Mouse (Mus musculus) pancreas, adult 10 weeks (tissue): ENCODE data around the gene Matn4. TPM values are rescaled to one million over a fixed set of nuclear protein-coding genes. Genes with fewer than 3 reads are reported as not detected.

ENCODE experiments used
- polyA plus RNA-seq: library from polyadenylated mRNA; stranded (reverse); fragments of 350-450 nt; fragmentation: Illumina TruSeq; extraction: RNeasy Lipid Tissue Mini Kit (QIAGEN cat#74804); gene quantifications from one replicate; pipeline ENCODE4 v1.2.3, GENCODE M21; 2015; ENCODE audit warnings: low read depth, low replicate concordance; ENCODE audit not compliant: insufficient read depth

Matn4 gene
- polyA plus RNA-seq, result 9.7 TPM

GRCm38 (mm10) chr2:164405060-164405459 lies at the start of gene Matn4:
TSS of gene Matn4 (minus strand) at chr2:164405160.

GRCm38 (mm10) chr2:164443460-164444000 lies 38.6 kb upstream of the Matn4 start, which contains the start of gene Sdc4:
TSS of gene Sdc4 (minus strand) at chr2:164443887.

GRCm38 (mm10) chr2:164402906-164403305 lies 2.1 kb downstream of the Matn4 start, which contains the start of gene Rbpjl:
TSS of gene Rbpjl (plus strand) at chr2:164403141.

GRCm38 (mm10) chr2:164389020-164389419 lies 15.9 kb downstream of the Matn4 start, which contains the start of gene Slpi:
TSS of gene Slpi (minus strand) at chr2:164389095.

Other genes with a start within 250 kb of the Matn4 start
- gene Kcns1, start 234.0 kb downstream of the Matn4 start, polyA plus RNA-seq, result not detected
- gene Wfdc5, start 222.4 kb downstream of the Matn4 start, polyA plus RNA-seq, result not detected
- not detected for gene Wfdc12, start 214.6 kb downstream of the Matn4 start, polyA plus RNA-seq
- not detected for gene Wfdc15a, start 205.0 kb downstream of the Matn4 start, polyA plus RNA-seq
- gene Wfdc15b, start 183.5 kb downstream of the Matn4 start, polyA plus RNA-seq, result 6.6 TPM
- gene Svs2, start 166.7 kb downstream of the Matn4 start, polyA plus RNA-seq, result not detected
- gene Svs3b, start 148.5 kb downstream of the Matn4 start, polyA plus RNA-seq, result not detected
- gene Svs4, start 126.7 kb downstream of the Matn4 start, polyA plus RNA-seq, result not detected
- gene Svs3a, start 115.9 kb downstream of the Matn4 start, polyA plus RNA-seq, result not detected
- gene Svs6, start 88.4 kb downstream of the Matn4 start, polyA plus RNA-seq, result not detected
- gene Svs5, start 72.4 kb downstream of the Matn4 start, polyA plus RNA-seq, result not detected
- 146 TPM for gene Slpi, start 16.1 kb downstream of the Matn4 start, polyA plus RNA-seq
- 571 TPM for gene Rbpjl, start 2.0 kb downstream of the Matn4 start, polyA plus RNA-seq
- 22.0 TPM for gene Sdc4, start 38.7 kb upstream of the Matn4 start, polyA plus RNA-seq
- 11.8 TPM for gene Sys1, start 51.8 kb upstream of the Matn4 start, polyA plus RNA-seq
- gene Gm20458, start 55.8 kb upstream of the Matn4 start, polyA plus RNA-seq, result not detected
- gene Trp53tg5, start 68.6 kb upstream of the Matn4 start, polyA plus RNA-seq, result not detected
- 8.1 TPM for gene Dbndd2, start 80.9 kb upstream of the Matn4 start, polyA plus RNA-seq
- gene Pigt, start 92.4 kb upstream of the Matn4 start, polyA plus RNA-seq, result 10.4 TPM
- 8.5 TPM for gene Wfdc2, start 157.3 kb upstream of the Matn4 start, polyA plus RNA-seq
- not detected for gene Spint3, start 168.3 kb upstream of the Matn4 start, polyA plus RNA-seq
- not detected for gene Wfdc6a, start 180.3 kb upstream of the Matn4 start, polyA plus RNA-seq
- gene Eppin, start 188.4 kb upstream of the Matn4 start, polyA plus RNA-seq, result not detected
- gene Wfdc6b, start 208.4 kb upstream of the Matn4 start, polyA plus RNA-seq, result not detected
- gene Wfdc8, start 208.5 kb upstream of the Matn4 start, polyA plus RNA-seq, result not detected
- 1.0 TPM for gene Wfdc16, start 233.6 kb upstream of the Matn4 start, polyA plus RNA-seq